In the genomic region with DNA sequence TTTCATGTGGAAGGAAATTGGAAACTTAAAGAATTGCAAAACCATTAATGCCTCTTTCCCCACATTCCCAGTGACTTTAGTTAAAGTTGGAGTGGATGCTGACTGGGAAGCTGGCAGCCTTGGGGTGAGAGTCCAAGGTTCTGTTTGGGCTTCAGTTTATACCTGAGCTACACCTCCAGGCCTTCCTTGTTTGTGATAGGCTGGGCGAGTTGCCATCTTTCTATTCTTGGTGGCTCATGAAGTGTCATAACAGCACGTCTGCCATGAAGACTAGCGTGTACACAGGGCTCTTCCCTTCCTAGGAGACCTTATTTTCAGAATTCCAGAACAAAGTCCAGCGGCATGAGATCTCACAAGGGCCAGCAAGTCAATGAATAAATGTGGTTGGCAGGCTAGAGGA, we compare ENCODE assay signal across 18 mouse cellular contexts. TPM values are rescaled to one million over a fixed set of nuclear protein-coding genes. Genes with fewer than 3 reads are reported as not detected.
DNase-seq lines count a peak whose midpoint lies in the region; ATAC-seq and TF ChIP-seq lines count a peak whose summit lies in the region.
"Had no signal": no experiment of that assay in that cellular context is flagged by ENCODE, and none has a peak within 500 bp of the region (broad histone marks: within the 10 kb centered on the region; RNA-seq: fewer than 3 reads in every experiment).

No protein-coding gene starts in this region.

- H3K27me3 ChIP-seq in heart, embryonic 11.5 days (ENCODE audit: control insufficient read depth, insufficient read depth, low read length), result no peaks in the 10 kb centered on the region
- no peaks in the 10 kb centered on the region for H3K27me3 ChIP-seq in hindbrain, postnatal 0 days (ENCODE audit: insufficient read depth, low read length)
- H3K27me3 ChIP-seq: CH12.LX; embryonic facial prominence, embryonic 12.5 days; hindbrain, embryonic 12.5 days; liver, embryonic 13.5 days had no signal

- no peaks in the 10 kb centered on the region for H3K4me1 ChIP-seq in heart, embryonic 11.5 days (ENCODE audit: control insufficient read depth, insufficient read depth, low read length)
- H3K4me1 ChIP-seq in hindbrain, postnatal 0 days (ENCODE audit: insufficient read depth, low read length), result no peaks in the 10 kb centered on the region
- H3K4me1 ChIP-seq: embryonic facial prominence, embryonic 12.5 days; hindbrain, embryonic 12.5 days had no signal

- no peak overlapping the region for H3K9ac ChIP-seq in heart, embryonic 11.5 days (ENCODE audit: low read depth, low read length)
- no peak overlapping the region for H3K9ac ChIP-seq in hindbrain, postnatal 0 days (replicated peaks; ENCODE audit: low read length)
- H3K9ac ChIP-seq: embryonic facial prominence, embryonic 12.5 days; hindbrain, embryonic 12.5 days; liver, embryonic 13.5 days had no signal

- peak; percentile 88 for DNase-seq in heart, adult 11 months
- DNase-seq in urinary bladder, adult 2 months (ENCODE audit: low spot score), result peak; percentile 15
- DNase-seq in urinary bladder, postnatal 25 days (ENCODE audit: low spot score), result no peak
- peak; percentile 89 to 95 for DNase-seq in kidney, postnatal 36 days
- no peak for DNase-seq in ovary, adult 18-20 months (ENCODE audit: low spot score)
- DNase-seq in hindbrain, postnatal 0 days (ENCODE audit: low spot score), result no peak
- DNase-seq: adrenal gland, adult 2 months; cerebellum, adult 18-20 months; heart, adult 2 months; liver, embryonic 13.5 days; lung, postnatal 10 days; spleen, adult 18-20 months; thymus, adult 2 months had no signal

- H3K27ac ChIP-seq in heart, embryonic 11.5 days (ENCODE audit: low read depth, low read length), result no peak overlapping the region
- H3K27ac ChIP-seq in hindbrain, postnatal 0 days, result no peak overlapping the region
- H3K27ac ChIP-seq: embryonic facial prominence, embryonic 12.5 days; heart, adult 2 months; hindbrain, embryonic 12.5 days; liver, embryonic 13.5 days had no signal

- no peak overlapping the region for H3K4me3 ChIP-seq in heart, embryonic 11.5 days (ENCODE audit: low read depth, low read length)
- H3K4me3 ChIP-seq in hindbrain, postnatal 0 days (ENCODE audit: low read length), result no peak overlapping the region
- H3K4me3 ChIP-seq: embryonic facial prominence, embryonic 12.5 days; heart, adult 2 months; hindbrain, embryonic 12.5 days; liver, embryonic 13.5 days; megakaryocyte, embryonic 14.5 days had no signal

- H3K9me3 ChIP-seq in heart, embryonic 11.5 days (replicated peaks; ENCODE audit: control insufficient read depth, low read length), result no peaks in the 10 kb centered on the region
- no peaks in the 10 kb centered on the region for H3K9me3 ChIP-seq in hindbrain, postnatal 0 days (ENCODE audit: low read length)
- H3K9me3 ChIP-seq: embryonic facial prominence, embryonic 12.5 days; hindbrain, embryonic 12.5 days; liver, embryonic 13.5 days had no signal

- whole genome bisulfite sequencing in heart, embryonic 11.5 days (ENCODE audit: insufficient replicate concordance), result 70% methylated on average over 4 of the region's 4 CpGs
- 70% methylated on average over 4 of the region's 4 CpGs for WGBS in hindbrain, postnatal 0 days

- no peak for ATAC-seq in heart, embryonic 11.5 days (replicated peaks; ENCODE audit: insufficient number of reproducible peaks, low FRiP score, low TSS enrichment)
- no peak for ATAC-seq in hindbrain, postnatal 0 days

- TF ChIP-seq CTCF in hindbrain, postnatal 0 days (IDR thresholded peaks at IDR 0.05; ENCODE audit: low read depth), result no peak

- no peaks in the 10 kb centered on the region for H3K36me3 ChIP-seq in heart, embryonic 11.5 days (ENCODE audit: control insufficient read depth, insufficient read depth, low read length)
- H3K36me3 ChIP-seq in hindbrain, postnatal 0 days (ENCODE audit: insufficient read depth, low read length), result no peaks in the 10 kb centered on the region
- H3K36me3 ChIP-seq: embryonic facial prominence, embryonic 12.5 days; hindbrain, embryonic 12.5 days; liver, embryonic 13.5 days had no signal

- H3K4me2 ChIP-seq in heart, embryonic 11.5 days, result no peak overlapping the region
- no peak overlapping the region for H3K4me2 ChIP-seq in hindbrain, postnatal 0 days (ENCODE audit: low read depth, low read length)
- H3K4me2 ChIP-seq: embryonic facial prominence, embryonic 12.5 days; hindbrain, embryonic 12.5 days; liver, embryonic 13.5 days had no signal

RNA-seq across cellular contexts. Expression of a gene that starts 38.6 kb away (rescaled TPM):
- 147 TPM in 2 replicates for polyA plus RNA-seq in heart, embryonic 11.5 days (2014; fragmentation: Nextera tagmentation; extraction: Ambion mirVana)
- 152 and 155 TPM in 2 replicates for polyA plus RNA-seq in urinary bladder, adult 2 months (2012; rRNA removed)
- total RNA-seq in hindbrain, postnatal 0 days (2014; rRNA removed), result 235 and 250 TPM in 2 replicates
- polyA plus RNA-seq in hindbrain, postnatal 0 days (2015; fragmentation: Nextera tagmentation; extraction: Ambion mirVana), result 81.2 and 93.5 TPM in 2 replicates

RNA-seq across cellular contexts. Expression of a gene that starts 39.2 kb away (rescaled TPM):
- 30.0 and 33.9 TPM in 2 replicates for polyA plus RNA-seq in heart, embryonic 11.5 days (2014; fragmentation: Nextera tagmentation; extraction: Ambion mirVana)
- polyA plus RNA-seq in urinary bladder, adult 2 months (2012; rRNA removed), result 67.4 and 75.0 TPM in 2 replicates
- total RNA-seq in hindbrain, postnatal 0 days (2014; rRNA removed), result 50.5 and 51.4 TPM in 2 replicates
- polyA plus RNA-seq in hindbrain, postnatal 0 days (2015; fragmentation: Nextera tagmentation; extraction: Ambion mirVana), result 25.3 and 27.0 TPM in 2 replicates

Comparison
In these comparisons a context has a peak if more than half of its experiments do, and no peak if none do; other contexts are left out.
1. DNase-seq: peak in heart, adult 11 months (single experiment), urinary bladder, adult 2 months (single experiment) and kidney, postnatal 36 days (2 of 2); none in urinary bladder, postnatal 25 days (single experiment), ovary, adult 18-20 months (single experiment) and hindbrain, postnatal 0 days (single experiment).